Mouse (Mus musculus): ENCODE results near the gene Eif2ak1. TPM values are rescaled to one million over a fixed set of nuclear protein-coding genes. Genes with fewer than 3 reads are reported as not detected.

The Eif2ak1 gene
- total RNA-seq, 2 experiments from 2014 or later = 18.6 to 20.4 TPM

DNA sequence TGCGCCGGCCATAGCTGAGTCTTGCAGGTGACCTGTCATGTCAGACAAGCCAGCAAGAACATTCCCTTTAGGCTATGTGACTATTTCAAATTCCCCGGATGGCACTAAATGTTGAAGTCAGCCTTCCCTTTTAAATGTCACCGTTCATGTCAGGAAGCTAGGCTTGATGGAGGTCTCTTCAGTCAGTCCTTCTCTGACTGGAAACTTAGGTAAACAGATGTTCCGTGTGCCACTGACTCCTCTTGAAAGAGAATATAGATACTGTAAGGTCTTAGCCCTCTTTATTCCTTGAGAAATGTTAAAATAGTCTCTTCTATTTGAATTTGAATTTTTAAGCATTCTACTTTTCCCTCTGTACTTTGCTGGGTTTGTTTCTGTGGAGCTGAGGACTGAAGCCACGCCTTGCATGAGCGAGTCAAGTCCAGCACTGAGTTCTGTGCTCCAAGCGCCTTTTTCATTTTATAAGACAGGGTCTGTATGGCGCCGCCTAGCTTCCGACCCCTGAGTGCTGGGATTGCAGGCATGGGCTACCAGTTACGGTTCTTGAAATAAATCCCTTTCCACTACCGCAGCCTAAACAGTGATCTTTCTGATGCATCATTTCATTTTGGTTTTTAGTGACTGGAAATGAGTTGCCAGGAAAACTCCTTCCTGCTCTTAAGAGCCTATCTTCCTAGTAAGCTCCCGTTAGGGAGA, 80.2 kb downstream of the Eif2ak1 start, which contains the start of gene Ankrd61:
Gene Ankrd61, minus strand, starts transcription at position 51 of the 696 bp plus-strand sequence.
- intact Hi-C loops (cut with DNase I) = no loop called here
- no peak for DNase-seq

DNA sequence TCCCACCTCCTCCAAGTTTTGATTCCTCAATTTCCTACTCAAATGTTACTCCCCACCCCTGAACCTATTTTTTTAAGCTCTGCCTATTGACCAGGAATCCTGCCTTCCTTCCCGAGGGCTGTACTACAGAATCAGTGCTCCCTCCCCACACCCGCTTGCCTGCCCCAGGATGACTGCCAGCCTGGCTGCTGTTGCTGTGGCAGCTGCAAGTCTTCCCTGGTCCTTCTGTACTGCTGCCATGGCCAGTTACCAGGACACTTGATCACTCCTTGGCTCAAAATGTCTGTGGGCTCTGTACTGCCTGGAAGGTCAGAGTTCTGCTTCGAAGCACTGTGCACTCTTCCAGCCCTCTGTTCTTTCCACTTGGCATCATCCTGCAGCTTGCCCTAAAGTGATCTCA, 84.5 kb downstream of the Eif2ak1 start:
- DNase-seq = peak; percentile 42 to 50
- intact Hi-C loops (cut with DNase I) = no loop called here

DNA sequence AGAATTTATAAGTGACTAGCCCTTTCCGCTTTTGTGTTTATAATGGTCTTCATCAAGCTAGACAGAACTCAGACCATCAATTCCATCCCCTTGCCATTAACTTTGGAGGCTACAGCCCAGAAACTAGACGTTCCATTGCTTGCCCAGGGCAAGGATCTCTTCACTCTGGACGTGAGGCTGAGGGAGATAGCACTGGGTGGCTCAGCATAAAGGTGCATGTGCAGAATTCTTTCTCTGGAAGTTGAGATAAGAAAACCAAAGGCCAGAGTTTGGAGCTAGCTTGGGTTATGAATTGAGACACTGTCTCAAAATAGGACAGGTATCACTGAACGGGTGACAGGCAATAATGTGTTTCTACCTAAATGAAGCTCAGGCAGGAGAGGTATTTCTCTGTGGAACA, 86.2 kb downstream of the Eif2ak1 start:
- intact Hi-C loops (cut with DNase I) = no loop called here
- no peak for DNase-seq

DNA sequence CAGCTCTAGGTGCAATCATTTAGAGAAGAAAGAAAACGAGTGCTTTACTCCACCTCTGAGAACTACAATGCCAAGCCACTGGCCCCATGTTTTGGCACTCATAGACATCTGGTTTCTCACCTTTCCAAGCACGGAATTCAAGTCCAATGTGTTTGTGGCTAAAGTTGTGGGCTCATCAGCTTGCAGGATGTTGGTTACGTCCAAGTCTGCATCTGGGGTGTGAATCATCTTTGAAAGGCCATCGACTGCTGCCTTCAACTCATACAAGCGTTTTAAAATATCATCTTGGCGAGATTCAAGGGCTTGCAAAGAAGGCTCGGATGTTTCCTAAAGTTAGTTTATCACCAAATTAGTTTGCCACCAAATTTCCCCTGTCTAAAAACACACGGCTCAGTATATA, 88.8 kb downstream of the Eif2ak1 start:
- intact Hi-C loops (cut with DNase I) = no loop called here

DNA sequence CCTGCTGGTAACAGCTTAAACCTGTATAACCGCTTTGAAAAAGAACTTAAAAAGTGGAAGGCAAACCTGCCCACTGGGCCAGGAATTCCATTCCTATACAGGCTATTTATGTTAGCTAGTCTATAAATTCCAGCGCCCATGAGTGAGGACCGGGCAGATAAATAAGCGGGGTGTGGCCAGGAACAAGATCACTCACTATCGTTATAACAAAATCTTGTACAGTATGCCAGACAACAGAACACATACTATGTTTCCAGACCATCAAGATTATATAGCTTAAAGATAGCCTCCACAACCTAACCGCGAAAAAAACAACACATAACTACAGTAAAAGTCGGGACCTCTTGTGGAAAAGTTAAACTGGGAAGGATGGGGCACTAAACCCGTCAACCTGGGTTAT, 91.3 kb downstream of the Eif2ak1 start:
- intact Hi-C loops (cut with DNase I) = no loop called here
- no peak for DNase-seq

More for the DNA sequence above, 88.8 kb downstream of the Eif2ak1 start:
- no peak for DNase-seq

DNA sequence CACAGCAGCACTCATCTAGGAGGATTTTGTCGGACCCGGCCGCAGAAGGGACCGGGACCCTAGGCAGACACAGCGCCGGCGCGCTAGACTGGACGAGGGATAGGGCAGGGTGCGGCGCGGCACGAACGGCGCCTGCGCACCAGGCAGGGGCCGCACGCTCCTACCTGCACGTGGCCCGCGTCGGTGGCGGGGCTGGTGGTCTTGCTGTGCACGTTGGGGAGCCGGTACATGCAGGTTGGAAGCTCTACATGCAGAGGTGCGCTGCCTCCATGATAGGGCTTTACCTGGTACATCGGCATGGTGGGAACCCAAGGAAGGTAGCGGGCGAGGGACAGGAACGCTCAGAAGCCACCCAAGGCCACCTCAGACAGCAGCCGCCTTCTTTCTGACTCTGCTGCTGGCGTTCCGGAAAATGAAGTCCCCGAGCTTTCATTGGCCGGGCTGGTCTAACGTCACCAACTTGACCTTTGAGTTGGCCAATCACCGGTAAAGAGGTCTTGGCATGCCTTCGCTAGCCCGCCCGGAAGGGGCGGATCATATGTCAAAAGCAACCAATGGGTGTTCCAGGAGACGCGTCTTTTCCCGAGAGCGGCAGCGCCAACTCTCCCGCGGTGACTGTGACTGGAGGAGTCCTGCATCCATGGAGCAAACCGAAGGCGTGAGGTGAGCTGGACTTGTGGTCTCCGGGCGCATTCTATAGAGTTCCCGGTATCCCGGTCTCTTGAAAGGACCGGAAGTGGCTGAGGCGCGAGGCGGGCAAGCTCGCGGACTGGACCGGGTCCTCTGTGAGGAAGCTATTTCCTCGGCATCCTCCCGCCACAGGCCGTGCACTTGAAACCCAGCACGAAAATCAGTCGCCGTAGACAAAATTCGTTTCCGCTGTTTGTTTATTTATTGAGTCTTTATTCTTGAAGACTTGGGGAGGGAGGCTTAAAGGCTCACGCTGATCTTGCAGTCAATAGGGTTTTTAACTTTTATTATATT, 92.1 kb downstream of the Eif2ak1 start, which contains the start of the genes Aimp2 and Pms2:
Gene Aimp2, minus strand, starts transcription at position 431 of the 984 bp plus-strand sequence.
Gene Pms2, plus strand, starts transcription at position 548 of the 984 bp plus-strand sequence.
- intact Hi-C loops (cut with DNase I) = loop anchor here (5.0 kb wide), 1 partner anchor 342 kb away; no protein-coding TSS in a partner anchor
- DNase-seq = peak; percentile 92 to 94

DNA sequence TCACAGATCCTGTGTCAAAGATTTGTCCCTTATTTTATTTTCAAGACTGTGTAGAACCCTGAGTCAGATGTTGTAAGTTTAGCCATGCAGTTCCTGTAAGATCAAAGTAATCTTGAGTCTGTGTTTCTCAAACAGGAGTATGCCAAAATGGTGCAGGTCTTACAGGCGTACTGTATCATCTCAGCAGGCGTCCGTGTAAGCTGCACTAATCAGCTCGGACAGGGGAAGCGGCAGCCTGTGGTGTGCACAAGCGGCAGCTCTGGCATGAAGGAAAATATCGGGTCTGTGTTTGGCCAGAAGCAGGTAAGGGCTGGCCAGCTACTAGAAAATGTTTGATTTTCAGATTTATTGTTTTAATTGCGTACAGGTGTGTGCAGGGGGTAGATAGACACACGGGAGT, 98.6 kb downstream of the Eif2ak1 start:
- intact Hi-C loops (cut with DNase I) = loop anchor here (2.0 kb wide), 1 partner anchor 183 kb away; the partner anchor contains the start of gene Usp42
- DNase-seq = no peak

DNA sequence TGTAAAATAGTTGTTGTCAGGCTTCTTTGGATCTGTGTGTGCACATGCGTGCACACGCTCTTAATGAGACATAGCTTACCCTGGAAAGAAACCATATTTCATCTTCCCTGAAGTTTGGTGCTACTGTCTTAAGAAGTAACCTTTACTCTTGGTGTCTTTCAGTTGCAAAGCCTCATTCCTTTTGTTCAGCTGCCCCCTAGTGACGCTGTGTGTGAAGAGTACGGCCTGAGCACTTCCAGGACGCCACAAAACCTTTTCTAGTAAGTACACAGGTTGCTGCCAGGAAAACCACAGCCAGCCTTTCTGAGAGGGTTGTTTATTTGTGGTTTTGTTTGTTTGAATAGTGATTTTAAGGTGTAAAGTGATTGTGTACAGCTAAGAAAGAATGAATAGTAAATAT, 99.8 kb downstream of the Eif2ak1 start:
- DNase-seq = peak; percentile 55 to 60
- intact Hi-C loops (cut with DNase I) = loop anchor here (2.0 kb wide), 1 partner anchor 185 kb away; the partner anchor contains the start of gene Usp42

DNA sequence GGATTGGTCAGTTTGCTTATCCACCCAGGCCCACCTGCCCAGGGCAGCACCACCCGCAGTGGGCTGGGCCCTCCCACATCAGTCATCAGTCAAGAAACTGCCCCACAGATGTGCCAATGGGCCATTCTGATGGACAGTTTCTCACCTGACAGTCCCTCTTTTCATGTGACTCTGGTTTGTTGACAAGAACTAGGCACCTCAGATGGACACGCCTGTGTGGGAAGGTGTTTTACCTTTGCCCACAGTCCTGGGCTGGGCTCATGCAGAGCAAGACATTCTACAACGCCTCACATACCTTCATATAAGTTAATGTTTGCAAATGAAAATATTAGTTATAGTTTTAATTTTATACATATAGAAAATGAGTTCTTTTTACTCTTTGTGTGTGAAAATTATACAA, 100.5 kb downstream of the Eif2ak1 start:
- DNase-seq = no peak
- intact Hi-C loops (cut with DNase I) = no loop called here

DNA sequence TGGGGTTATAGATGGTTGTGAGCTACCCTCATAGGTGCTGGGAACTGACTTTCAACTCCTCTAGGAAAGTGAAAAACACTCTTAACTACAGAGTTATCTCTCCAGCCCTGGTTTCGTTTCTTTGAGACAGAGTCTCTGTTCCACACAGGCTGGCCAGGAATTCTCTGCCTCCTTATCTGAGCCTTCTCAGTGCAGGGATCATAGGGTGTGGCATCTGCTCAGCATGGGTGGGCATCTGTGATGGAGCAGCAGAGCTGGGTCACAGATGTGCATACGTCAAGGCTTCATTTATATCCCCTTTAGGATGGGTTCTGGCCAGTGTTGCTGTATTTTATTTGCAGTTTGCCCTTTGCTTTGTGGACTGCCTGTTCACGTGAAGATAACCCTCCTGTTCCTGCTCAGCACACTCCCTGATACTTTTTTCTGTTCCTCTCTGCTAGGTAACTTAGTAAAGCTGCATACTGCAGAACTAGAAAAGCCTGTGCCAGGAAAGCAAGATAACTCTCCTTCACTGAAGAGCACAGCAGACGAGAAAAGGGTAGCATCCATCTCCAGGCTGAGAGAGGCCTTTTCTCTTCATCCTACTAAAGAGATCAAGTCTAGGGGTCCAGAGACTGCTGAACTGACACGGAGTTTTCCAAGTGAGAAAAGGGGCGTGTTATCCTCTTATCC, 107.3 kb downstream of the Eif2ak1 start:
- DNase-seq = no peak
- intact Hi-C loops (cut with DNase I) = no loop called here

DNA sequence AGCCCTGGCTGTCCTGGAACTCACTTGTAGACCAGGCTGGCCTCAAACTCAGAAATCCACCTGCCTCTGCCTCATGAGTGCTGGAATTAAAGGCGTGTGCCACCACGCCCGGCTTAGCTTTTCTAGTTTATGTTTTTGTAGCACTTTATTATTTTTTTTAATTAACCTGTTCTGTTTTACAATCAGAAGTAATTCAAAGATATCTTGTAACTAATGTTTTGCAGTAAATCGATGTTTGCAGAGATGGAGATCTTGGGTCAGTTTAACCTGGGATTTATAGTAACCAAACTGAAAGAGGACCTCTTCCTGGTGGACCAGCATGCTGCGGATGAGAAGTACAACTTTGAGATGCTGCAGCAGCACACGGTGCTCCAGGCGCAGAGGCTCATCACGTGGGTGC, 110.3 kb downstream of the Eif2ak1 start, which contains the start of gene Gm42421:
Gene Gm42421, plus strand, starts transcription at position 301 of the 400 bp plus-strand sequence.
- no peak for DNase-seq
- intact Hi-C loops (cut with DNase I) = no loop called here

DNA sequence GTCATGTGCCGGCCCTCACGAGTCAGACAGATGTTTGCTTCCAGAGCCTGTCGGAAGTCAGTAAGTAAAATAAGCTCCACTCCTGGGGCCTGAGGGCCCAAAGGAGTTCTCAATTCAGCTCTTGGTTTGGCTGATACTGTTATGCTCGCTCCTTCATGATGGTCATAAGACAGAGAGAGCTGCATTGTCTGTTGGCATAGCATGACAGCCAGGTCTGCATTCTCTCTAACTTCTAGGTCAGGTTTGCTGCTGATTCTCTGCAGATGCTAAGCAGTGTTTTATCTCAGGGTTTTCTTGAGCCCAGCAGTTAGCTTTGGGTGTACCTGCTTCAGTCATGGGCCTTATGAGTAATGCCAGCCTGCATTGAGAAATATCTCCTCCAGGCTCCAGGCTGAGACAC, 111.7 kb downstream of the Eif2ak1 start:
- DNase-seq = no peak
- intact Hi-C loops (cut with DNase I) = no loop called here

DNA sequence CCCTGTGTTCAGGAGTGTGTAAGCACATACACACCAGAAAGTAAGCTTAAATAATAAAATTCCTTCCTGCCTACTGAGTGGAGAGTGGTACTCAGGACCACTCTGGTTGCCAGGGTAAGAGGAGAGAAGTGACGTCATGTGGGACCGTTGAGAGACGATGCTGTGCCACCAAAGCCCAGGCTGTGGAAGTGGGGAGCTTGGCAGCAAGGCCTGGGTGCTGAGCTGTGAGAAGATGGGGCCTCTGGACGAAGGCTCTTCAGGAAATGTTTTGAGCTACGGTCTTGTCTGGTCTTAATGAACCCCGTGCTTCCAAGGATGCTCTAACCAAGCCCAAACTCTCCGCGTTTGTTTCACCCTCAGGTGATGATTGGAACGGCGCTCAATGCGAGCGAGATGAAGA, 113.1 kb downstream of the Eif2ak1 start:
- intact Hi-C loops (cut with DNase I) = no loop called here
- no peak for DNase-seq

DNA sequence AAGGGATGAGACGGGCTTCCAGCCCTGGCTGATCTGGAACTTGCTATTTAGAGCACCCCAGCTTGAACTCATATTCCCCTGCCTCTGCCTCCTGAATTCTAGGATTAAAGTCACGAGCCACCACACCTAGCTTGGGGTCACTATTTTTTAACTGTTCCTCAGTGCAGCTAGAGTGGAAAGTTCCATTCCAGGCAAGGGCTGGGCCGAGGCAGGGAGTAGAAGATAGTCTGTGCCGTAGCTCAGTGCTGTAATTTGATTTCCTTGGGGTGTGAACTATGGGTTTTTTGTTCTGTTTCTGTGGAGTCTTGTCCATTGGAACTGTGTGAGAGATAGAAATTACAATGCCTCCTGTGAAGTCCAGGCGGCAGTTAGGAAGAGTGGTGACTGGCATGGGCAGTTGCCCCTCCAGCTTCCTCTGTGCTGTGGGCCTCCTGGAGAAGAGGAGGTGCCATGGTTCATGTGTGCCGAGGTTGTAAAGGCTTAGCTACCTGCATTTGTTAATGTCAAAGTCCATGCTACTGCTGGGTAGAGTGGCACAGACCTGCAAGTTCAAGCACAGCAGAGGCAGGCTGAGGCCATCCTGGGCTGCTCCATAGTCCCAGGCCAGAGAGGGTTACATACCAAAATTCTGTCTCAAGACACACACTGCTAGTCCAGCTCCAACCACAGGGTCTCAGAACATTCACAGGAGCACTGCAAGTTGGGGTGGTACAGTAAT, 114.4 kb downstream of the Eif2ak1 start:
- DNase-seq = no peak
- intact Hi-C loops (cut with DNase I) = no loop called here

DNA sequence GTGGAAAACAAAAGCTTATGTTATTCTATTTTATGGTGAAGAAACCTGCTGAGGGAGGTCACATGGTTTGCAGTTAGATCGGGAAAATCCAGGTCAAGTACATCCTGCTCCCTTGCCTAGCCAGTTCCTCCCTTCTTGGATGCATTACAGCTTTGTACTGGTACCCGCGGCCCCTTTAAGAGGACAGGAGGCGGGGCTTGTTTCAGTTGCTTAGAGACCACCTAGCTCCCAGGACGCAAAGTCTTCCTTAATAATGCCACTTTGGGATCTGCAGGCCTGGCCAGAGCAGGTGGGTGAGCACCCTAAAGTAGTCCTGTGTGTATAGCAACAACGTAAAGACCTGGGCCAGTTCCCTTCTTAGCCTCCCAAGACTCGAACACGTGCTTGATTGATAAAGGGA, 115.2 kb downstream of the Eif2ak1 start, which contains the start of gene Rsph10b:
Gene Rsph10b, plus strand, starts transcription at position 205 of the 400 bp plus-strand sequence.
- no peak for DNase-seq
- intact Hi-C loops (cut with DNase I) = no loop called here

DNA sequence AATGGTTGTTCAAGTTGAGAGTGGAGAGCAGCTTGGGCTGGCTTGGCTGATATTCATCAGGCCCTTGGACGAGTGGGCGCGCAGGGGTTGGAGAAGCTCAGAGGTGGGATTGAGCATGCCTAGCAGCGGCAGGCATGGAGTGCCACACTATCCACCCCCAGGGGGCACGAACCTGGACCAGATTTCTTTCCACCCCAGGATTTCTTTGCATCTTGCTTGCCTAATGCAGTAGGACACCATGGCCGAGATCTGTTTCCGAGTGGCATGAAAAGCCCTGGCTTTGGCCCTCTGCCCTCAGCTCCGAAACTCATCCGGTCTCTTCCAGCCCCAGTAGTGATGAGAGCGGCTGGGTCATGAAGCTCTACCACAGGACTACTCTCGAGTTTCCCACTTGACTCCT, 115.8 kb downstream of the Eif2ak1 start:
- no peak for DNase-seq
- intact Hi-C loops (cut with DNase I) = no loop called here

DNA sequence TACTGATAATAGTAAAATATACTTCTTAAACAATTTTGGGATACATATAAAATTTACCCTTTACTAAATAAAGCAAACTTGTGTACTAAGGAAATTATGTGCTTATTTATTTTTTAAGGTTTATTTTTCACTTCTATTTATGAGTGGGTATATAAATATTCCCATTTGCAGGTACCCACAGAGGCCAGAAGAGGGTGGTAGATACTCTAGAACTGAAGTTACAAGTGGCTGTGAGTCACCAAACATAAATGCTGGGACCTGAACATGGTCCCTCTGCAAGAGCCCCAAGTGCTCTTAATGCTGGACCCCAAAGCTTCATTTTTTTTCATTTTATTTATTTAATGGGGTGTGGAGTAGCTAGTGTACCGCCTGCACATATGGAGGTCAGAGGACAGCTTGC, 116.3 kb downstream of the Eif2ak1 start:
- intact Hi-C loops (cut with DNase I) = no loop called here
- no peak for DNase-seq

DNA sequence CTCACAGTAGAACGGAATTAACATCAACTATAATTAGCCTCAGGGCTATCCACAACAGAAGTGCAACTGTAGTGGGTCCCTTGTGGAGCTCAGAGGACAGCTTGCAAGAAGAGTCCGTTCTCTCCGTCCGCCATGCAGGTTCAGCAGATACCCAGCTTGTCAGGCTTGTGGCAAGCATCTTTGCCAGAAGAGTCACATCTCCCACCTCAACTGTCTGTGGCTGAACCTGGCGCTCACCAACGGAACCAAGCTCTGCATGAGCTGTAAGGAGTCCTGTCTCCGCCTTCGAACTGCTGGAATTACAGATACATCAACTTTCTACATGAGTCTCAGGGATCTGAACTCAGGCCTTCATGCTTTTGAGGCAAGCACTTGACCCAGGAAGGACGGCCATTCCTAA, 118.6 kb downstream of the Eif2ak1 start:
- intact Hi-C loops (cut with DNase I) = no loop called here
- DNase-seq = no peak

DNA sequence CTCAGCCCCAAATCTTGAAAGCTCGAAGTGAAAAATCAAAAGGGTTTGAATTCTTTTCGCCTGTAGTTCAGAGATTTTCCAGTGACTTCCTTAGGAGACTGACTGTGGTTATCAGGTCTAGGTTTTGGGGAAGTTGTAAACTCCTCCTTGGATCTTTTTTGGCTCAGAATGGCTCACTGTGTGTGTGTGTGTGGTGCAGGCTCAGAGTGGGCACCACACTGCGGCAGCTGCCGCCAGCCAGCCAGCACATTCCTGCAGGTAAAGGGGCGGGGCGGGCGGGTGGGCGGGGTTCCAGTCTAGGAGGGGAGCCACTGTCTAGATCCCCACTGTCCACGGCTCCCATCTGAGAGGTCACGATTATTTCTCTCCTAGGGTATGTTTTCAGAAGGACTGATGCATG, 124.0 kb downstream of the Eif2ak1 start:
- intact Hi-C loops (cut with DNase I) = no loop called here
- DNase-seq = no peak

All from heart, postnatal 36 days (tissue).